Mouse (Mus musculus) kidney, adult 18-20 months (tissue): ENCODE results near the gene Bik.
"Not testable (repeated sequence)": the region's sequence is repeated elsewhere in the genome, so short reads cannot be mapped to it uniquely, and the experiment has no call there.

Experiments
- DNase-seq: peaks from one replicate; pipeline ENCODE4 v3.0.0; 2021

Gene Bik

DNA sequence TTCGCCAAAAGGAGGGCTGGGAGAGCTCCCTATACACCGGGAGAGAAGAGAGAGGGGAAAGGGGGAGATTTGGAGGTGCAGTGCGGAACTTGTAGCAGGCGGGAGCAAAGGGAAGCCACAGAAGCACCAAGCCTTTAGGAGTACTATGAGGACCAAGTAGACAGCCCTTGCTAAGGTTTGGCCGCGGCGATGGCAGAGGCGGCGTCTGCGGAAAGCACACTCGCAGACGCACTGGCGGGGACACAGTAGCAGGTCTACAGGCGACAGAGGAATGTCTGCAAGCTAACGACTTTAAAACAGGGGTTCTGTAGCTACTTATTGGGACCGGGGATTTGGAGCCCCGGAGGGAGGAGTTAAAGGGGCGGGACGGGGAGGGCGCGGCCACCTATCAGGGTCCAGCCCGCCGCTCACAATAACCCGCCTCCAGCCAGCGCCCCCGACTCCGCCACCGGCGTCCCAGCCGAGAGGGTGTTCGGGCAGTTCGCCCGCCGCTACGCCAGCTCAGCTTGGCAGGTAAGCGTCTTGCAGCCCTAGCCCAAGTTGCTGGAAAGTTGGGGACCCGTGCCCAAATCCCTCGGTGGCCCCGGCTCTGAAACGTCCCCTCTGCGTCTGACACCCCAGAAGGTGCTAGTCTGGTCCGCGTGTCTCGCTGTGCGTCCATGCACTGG, at the start of gene Bik:
Bik (plus strand) TSS at position 439 of the 668 bp plus-strand sequence.
- peak; percentile 79 for DNase-seq

DNA sequence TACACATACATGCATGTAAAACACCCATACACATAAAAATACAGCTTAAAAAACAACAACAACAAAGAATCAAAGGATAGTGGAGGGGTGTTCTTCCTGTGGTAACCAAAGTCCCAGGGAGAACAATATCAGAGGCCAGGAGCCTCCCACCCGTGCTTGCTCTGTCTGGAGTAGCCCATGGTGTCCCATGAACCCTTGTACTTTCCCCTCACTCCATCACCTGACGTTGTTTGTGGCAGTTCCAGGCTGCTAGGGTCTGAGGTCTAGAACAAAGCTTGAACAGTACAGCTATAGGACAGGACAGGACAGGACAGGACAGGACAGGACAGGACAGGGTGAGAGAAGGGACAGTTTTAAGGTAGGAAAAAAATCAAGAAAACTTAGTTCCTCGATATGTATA, 48.6 kb upstream of the Bik start:
- DNase-seq: no peak

DNA sequence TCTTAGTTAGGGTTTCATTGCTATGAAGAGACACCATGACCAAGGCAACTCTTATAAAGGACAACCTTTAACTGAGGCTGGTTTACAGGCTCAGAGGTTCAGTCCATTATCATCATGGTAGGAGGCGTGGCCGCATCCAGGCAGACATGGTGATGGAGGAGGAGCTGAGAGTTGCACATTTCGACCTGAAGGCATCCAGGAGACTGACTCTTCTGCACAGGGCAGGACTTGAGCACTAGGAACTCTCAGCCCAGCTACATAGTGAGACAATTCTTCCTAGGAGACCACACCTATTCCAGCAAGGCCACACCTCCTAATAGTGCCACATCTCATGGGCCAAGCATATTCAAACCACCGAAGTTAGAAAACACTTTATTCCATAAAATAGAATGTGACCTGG, 46.8 kb upstream of the Bik start:
- DNase-seq: no peak

DNA sequence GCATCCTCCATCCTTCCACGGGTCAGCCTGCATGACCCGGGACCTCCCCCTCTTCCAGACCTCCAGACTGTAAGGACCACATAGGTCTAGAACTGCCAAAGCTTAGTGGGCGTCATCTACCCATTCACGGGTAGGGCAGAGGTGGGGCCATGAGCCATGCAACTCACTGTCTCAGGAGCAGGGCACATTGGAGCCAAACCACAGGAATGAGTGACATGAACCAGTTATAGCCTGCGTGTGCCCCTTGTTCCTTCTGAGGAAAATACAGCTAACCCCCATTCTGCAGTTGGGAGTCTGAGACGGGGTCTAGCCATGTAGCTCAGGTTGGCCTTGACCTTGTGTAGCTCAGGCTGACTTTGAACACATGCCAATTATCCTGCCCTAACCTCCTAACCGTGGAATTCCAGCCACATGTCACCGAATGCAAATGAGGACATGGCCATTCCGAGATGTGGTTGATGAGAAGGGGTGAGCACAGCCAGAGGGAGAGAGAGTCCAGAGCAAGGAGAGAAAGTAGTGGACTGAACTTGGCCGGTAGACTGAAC, 45.4 kb upstream of the Bik start:
- no peak for DNase-seq

DNA sequence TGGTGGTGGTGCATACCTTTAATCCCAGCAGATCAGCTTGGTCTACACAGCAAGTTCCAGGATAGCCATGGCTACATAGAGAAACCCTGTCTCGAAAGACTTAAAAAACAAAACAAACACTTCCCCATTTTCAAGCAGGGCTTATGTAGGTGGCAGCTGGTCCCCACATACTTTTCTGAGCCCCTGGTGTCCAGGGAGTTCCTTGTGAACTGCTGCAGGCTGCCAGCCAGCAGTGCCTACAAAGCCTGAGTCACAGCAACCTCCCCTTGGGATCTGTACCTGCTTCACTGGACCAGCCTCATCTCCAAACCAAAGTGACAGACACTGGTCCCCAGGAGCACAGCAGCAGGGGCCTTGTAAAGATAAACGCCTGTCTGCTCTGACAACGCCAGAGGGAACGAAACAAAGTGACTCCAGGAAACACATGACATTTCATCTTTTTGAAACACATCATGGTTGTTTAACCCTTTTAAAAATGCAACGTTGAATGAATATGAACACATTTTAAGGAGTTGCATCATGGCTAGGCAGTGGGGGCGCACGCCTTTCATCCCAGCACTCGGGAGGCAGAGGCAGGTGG, 43.9 kb upstream of the Bik start:
- no peak for DNase-seq

DNA sequence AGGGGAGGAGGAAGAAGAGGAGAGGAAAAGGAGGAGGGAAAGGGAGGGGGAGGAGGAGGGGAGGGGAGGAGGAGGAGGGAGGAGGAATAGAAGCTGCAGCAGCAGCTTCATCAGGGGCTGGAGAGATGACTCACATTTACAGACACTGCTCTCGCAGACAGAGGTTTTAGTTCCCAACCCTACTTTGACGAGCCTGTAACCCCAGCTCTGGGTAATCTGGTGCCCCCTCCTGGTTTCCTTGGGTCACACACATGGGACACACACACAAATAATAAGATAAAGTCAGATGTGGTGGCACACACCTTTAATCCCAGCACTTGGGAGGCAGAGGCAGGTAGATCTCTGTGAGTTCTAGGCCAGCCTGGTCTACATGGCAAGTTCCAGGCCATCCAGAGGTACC, 43.2 kb upstream of the Bik start:
- no peak for DNase-seq

DNA sequence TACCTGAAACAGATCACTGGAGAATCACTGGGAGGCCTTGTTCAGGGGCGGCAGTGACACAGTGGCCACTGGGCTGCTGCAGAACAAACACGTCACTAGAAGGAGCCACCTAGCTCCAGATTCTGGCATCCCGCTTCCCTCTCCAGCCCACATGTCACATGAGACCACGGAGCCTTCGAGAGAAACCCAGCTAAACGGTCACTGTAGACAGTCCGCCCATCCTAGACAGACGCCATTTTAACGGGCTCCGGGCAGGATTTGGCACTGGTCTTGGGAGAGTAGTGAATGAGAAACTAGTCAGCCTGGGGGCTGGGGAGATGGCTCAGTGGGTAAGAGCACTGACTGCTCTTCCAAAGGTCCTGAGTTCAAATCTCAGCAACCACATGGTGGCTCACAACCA, 42.4 kb upstream of the Bik start:
- DNase-seq: no peak

DNA sequence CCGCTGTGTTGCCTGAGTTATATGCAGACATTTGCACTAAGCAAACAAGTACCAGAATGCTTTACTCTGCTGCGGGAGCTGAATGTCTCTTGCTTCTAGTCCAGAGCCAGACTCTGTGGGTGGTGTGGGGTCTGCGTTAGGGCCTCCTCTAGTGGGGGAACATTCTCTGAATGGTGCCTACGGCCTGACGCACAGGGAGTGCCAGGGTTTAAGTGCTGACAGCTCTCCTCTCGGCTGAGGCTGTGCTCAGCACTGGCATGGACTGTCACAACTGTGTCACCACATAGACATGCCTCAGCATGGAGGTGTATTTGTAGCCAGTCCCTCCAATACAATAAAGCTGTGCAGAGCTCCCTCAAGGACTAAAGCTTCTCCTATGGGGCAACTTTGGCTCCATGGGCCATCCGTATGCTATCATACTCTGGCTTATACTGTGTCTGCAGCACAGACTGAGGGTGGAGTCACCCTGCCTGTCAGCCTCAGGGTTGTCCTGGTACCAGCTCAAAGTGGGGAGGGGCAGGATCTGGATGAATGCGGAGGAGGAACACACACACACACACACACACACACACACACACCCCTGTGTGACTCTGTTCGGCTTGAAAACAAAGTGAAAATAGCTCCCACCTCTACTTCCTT, 39.1 kb upstream of the Bik start:
- no peak for DNase-seq

DNA sequence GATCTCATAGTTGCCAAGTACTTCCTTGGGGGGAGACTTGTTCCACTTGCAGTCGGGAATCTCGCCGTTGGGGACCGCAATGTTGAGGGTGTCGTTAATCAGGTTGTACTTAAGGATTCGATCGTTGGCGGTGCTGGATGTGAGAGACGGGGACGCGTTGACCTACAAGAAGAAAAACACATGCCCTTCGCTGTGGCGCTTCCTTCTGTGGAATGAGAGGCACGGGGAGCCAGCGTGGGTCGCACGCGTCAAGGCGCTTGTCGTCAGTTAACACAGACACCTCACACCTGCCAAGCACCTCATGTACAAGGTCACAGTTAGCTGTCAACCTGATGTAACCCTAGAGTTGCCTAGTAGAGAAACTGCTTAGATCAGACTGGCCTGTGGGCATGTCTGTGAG, 37.2 kb upstream of the Bik start:
- DNase-seq: no peak

DNA sequence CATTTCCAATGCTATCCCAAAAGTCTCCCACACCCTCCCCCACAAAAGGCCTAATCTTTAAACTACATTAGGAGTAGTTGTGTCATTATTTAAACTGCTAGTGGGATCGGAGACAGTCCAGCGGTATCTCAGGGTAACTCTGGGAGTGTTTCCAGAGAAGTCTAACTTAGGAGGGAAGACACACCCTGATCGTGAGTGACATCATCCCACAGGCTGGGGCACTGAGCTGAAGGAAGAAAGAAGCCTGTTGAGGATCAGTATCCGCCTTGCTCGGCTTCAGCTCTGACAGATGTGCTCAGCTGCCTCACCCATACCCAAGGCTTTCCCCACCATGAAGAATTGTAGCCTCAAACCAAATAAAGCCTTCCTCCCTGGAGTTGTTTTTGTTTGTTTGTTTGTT, 34.8 kb upstream of the Bik start:
- DNase-seq: no peak

DNA sequence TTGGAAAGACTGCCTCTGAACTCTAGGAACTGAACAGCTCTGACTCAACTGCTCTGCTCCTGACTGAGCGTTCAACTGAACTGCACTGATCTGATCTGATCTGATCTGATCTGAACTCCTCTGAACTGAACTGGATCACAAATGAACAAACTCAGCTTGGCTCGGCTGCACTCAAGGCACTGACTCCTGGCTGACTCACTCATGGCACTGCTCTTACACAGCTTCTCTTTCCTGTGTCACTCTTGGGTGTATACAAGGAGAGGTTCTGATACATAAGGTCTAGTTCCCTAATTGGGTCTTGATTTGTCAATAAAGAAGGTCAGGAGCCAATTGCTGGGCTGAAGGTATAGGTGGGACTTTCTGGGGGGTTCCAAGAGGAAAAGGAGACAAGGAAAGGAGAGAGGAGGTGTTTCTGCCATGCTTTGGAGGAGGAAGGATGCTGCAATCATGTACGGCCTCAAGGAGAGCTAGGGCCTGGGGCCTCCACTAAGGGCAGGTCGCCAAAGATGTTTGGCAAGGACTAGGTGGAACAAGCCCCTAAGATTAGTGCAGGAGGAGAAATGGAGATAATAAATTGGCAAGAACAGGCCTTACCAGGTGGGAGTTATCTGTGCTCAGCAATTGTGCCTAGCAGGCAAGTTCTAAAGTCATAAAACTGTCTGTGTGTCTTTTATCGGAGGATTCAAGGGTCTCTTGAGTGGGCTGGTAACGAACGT, 32.6 kb upstream of the Bik start:
- DNase-seq: no peak

DNA sequence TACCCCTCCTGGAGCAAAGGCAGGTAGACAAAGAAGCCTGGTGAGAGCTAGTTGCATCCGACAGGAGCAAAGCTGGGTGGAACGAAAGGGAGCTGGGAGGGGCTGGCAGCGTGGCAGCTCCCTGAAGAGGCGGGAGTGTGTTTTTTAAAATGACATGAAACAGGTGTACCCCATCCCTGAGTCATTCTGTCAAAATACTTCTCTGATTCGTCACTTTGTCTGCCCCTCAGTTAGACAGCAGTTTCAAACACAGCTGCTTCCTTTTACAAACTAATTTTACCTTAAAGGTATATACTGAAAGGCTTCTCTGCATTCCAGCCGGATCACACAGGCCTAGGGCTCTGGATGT, 32.1 kb upstream of the Bik start:
- DNase-seq: no peak

DNA sequence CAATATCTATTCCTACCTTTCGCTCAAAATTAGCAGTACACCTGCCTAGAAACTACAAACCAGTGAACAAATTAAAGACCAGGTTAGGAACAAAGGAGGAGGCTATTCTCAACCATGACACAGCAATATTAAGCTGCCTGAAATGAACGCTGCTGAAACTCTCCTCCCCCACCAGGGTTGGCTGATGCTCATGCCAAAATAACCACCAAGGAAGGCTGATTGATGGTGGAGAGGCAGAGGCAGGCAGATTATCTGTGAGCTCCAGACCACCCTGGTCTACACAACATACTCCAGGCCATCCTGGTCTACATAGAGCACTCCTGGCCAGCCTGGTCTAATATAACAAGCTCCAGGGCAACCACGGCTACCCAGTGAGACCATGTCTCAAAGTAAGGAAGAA, 31.5 kb upstream of the Bik start:
- DNase-seq: no peak

DNA sequence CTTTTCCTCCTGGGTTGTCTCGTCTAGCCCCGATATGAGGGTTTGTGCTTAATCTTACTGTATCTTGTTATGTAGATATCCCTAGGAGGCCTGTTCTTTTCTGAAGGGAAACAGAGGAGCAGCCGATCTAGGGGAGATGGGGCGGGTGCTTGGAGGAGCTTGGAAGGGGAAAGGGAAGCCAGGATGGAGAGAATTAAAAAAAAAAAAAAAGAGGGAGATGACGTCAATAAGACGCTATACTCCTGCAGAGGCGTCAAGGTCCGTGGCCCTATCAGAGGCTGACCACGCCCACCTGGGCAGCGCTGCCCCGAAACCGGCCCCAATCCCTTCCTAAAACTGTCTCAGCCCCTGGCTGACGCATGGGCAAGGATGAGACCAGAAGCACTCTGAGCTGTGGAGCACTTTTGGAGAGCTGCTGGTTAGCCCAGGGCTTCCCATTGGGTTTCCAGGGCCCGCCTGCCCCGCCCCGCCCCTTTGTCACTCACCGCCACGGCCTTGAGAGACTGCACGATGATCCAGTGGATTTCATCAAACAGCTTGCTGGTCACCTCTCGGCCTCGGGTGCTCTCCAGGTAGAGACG, 30.8 kb upstream of the Bik start:
- no peak for DNase-seq

DNA sequence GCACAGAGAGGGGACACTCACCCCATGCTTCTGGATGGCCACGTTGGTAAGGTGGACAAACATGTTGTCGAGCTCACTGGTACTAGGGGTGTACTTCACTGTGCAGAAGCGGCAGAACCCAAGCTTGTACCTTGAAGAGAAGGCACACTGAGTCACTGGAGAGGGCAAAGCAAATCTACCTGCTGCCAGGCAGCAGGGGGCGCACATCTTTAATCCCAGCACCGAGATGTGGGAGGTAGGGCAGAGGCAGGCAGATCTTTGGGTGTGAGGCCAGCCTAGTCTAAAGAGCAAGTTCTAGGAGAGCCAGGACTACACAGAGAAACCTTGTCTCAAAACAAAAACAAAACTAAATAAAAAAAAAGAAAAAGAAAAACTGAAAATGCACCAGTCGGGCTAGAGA, 29.4 kb upstream of the Bik start:
- DNase-seq: no peak

DNA sequence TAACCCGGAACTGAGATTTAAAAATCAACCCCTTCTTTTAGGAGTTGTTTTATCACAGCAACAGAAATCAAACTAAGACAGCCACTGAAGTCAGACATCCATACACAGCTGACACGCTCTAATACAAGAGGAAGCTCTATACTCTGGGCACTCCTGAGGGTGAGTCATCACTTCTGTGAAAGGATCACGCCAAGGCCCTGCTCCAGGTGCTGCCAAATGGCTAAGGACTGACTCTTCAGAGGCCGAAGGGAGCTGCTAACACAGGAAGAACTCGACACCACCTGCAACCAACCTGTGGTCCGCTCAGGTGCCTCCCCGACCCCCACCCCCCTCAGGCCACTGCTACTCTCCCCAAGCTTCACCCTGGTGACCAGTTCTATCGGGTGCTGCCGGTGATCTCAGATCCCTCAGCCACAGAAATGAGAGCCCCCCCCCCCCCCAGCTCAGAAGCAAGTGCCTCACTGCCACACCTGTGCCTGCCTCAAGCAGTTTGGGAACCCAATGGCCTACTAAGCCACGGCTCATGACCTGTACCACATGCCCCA, 27.4 kb upstream of the Bik start:
- no peak for DNase-seq

DNA sequence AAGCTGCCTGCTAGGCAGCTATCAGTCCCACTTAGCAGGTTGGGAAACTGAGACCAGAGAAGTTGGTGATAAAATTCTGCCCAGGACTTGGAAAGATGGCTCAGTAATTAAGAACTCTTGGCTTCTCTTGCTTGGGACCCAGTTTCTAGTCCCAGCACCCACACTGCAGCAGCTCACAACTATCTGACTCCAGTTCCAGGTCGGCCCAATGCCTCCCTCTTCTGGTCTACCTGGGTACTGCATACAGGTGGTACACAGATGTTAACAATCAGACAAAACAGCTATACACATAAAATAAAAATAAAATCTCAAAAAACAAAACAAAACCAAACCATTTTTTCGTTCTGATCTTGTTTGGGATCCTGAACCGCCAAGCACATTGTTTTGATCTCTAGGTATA, 26.3 kb upstream of the Bik start:
- DNase-seq: peak; percentile 57

DNA sequence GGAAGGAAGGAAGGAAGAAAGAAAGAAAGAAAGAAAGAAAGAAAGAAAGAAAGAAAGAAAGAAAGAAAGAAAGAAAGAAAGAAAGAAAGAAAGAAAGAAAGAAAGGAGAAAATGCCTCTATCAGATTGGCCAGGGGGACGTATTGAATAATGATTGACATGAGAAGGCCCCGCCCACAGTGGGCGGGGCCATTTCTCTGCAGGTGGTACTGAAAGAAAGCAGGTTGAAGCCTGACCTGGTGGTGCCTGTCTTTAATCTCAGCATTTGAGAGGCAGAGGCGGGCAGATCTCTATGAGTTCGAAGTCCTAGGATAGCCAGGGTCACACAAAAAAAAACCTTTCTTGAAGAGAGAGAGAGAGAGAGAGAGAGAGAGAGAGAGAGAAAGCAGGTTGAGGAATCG, 25.2 kb upstream of the Bik start:
- DNase-seq: not testable (repeated sequence)

DNA sequence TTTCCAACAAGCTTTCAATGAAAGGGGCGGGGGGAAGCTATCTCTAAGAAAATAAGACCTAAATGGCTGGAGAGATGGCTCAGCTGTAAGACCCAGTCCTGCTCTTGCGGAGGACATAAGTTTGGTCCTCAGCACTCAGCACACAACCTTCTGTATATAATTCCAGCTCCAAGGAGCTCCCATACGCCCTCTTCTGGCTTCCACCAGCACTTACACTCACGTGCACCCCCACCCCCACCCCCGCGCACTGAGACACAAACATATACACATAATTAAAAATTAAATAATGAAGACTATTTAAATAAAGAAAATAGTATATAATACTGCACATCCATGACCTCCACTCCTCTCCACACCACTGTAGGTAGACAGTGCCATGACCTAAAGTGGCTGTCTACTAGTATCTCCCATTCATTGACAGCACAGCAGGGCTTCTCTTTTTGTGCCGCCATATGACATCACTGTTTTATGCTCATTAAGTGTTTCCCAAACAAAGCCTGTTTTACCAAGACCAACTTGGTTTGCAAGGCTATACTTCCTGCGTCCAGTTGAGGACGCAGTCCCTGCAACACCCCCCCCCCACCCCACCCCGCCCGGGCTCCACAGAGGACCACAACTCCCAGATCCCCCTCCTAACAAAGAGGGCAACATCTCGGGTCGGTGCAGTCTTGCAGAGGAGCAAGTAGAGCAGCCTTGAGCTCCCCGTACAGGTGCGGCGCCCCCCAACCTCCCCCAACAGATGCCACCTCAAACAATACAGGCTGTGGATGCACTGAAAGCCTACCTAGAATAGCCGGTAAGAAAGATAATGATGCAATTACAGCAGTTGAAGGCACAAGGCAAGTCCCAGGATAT, 16.5 kb upstream of the Bik start:
- no peak for DNase-seq

DNA sequence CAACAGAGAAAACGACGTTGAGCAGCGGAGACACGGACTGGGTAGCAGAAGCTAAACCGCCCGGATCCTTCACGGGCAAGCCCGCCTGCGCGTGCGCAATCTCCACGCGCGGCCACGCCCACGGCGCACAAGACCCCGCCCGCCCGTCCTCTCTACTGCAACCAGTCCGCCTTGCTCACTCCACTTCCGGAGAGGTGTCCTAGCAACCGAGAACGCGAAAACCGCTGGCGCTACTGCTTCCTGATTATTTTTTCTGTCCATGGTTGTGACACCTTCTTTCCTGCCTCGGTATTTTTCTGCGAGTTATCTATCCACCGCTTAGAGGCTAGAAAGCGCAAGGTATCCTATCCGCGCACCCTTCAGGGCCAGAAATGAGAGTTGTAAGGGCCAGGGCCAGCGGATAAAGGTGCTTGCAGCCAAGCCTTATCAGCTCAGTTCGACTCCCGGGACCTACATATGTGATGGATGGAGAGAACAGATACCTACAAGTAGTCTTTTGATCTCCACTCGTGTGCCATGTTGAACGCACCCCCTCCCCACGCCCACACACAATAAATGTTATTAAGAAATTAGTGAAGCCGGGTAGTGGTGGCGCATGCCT, 15.8 kb upstream of the Bik start, which contains the start of gene Ttll1:
Ttll1 (minus strand) TSS at position 89 of the 601 bp plus-strand sequence.
- peak; percentile 98 for DNase-seq

DNA sequence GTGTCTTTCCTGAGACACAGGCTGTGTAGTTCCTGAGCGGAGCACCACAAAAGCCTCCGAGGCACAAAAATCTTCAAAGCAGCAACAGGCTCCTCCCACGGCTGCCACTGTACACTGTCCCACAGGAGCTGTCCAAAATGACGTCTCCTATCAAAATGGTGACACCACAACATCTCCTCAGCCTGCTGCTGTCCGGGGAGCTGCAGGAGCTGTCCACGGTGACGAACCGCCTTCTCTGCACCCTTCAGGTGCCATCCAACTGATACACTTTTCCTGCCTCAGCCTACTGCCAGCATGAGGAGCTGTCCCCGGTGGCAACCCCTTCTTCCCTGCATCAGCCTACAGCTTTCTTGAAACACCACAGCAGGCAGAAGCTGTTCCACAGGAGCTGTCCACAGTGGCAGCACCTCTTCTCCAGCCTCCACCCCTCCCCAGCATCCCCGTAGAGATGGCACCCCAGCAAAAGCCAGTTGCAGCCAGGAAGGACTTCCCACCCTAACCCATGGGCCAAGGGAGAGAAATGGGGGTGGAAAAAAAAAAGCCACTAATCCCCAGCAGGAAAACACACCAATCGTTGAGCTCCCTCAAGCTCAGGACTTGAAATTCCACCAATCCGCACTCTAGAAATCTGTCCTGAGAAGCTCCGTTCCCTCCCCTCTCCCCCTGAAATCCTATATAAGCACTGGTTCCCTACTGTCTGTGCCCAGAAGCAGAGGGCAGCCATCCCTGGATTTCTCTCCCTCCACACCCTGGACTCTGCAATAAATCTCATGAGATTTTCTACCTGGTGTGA, 14.0 kb upstream of the Bik start:
- DNase-seq: no peak
